Mouse (Mus musculus) 3T3-L1 (cell line): ENCODE measurements around the gene Brca2.
A peak's percentile ranks its signal among the peaks of the same experiment; 100 is the strongest.
"Not testable (repeated sequence)": the region's sequence is repeated elsewhere in the genome, so short reads cannot be mapped to it uniquely, and the experiment has no call there.

ENCODE experiments used
- DNase-seq: peaks from one replicate; pipeline ENCODE4 v3.0.0-alpha.2; 2015; ENCODE audit warnings: low read depth, low spot score

The Brca2 gene

GRCm38 (mm10) chr5:150521937-150522866, at the start of gene Brca2:
Gene Brca2, plus strand, starts transcription at chr5:150522630.
- peak; percentile 87 for DNase-seq

- DNase-seq: no peak
Measured at GRCm38 (mm10) chr5:150477364-150477763, 45.1 kb upstream of the Brca2 start.

GRCm38 (mm10) chr5:150478612-150479011, 43.8 kb upstream of the Brca2 start:
- no peak for DNase-seq

GRCm38 (mm10) chr5:150485198-150485597, 37.2 kb upstream of the Brca2 start:
- peak; percentile 70 for DNase-seq

- DNase-seq: no peak
Measured at GRCm38 (mm10) chr5:150490285-150490684, 32.1 kb upstream of the Brca2 start.

GRCm38 (mm10) chr5:150490821-150491220, 31.6 kb upstream of the Brca2 start:
- DNase-seq: no peak

- DNase-seq: not testable (repeated sequence)
Measured at GRCm38 (mm10) chr5:150491573-150492173, 30.8 kb upstream of the Brca2 start.

- peak; percentile 57 for DNase-seq
Measured at GRCm38 (mm10) chr5:150495792-150496191, 26.6 kb upstream of the Brca2 start.

- no peak for DNase-seq
Measured at GRCm38 (mm10) chr5:150510451-150511225, 11.8 kb upstream of the Brca2 start.

GRCm38 (mm10) chr5:150513264-150513663, 9.2 kb upstream of the Brca2 start:
- DNase-seq: no peak

- DNase-seq: no peak
Measured at GRCm38 (mm10) chr5:150514027-150514426, 8.4 kb upstream of the Brca2 start.

GRCm38 (mm10) chr5:150518064-150518463, 4.4 kb upstream of the Brca2 start, which contains the start of gene Zar1l:
Gene Zar1l, minus strand, starts transcription at chr5:150518164.
- no peak for DNase-seq

- peak; percentile 85 for DNase-seq
Measured at GRCm38 (mm10) chr5:150519551-150519950, 2.9 kb upstream of the Brca2 start.

- peak; percentile 47 for DNase-seq
Measured at GRCm38 (mm10) chr5:150522867-150523234, 421 bp downstream of the Brca2 start.

- DNase-seq: no peak
Measured at GRCm38 (mm10) chr5:150525239-150525638, 2.8 kb downstream of the Brca2 start.

- DNase-seq: no peak
Measured at GRCm38 (mm10) chr5:150541302-150541701, 18.9 kb downstream of the Brca2 start.

- no peak for DNase-seq
Measured at GRCm38 (mm10) chr5:150543184-150543583, 20.8 kb downstream of the Brca2 start.

GRCm38 (mm10) chr5:150551637-150552036, 29.2 kb downstream of the Brca2 start:
- no peak for DNase-seq

- DNase-seq: no peak
Measured at GRCm38 (mm10) chr5:150559519-150560103, 37.2 kb downstream of the Brca2 start.

- no peak for DNase-seq
Measured at GRCm38 (mm10) chr5:150560851-150561250, 38.4 kb downstream of the Brca2 start.

GRCm38 (mm10) chr5:150561376-150561775, 38.9 kb downstream of the Brca2 start:
- DNase-seq: no peak

- DNase-seq: no peak
Measured at GRCm38 (mm10) chr5:150561783-150562182, 39.4 kb downstream of the Brca2 start.
